Mouse (Mus musculus) embryonic facial prominence, embryonic 14.5 days (tissue): Measurements from ENCODE around the gene Rrp12. TPM values are rescaled to one million over a fixed set of nuclear protein-coding genes. Genes with fewer than 3 reads are reported as not detected.
A peak's percentile ranks its signal among the peaks of the same experiment; 100 is the strongest.

Source experiments
- ATAC-seq: fragments of 200-750 bp; cut with Nextera tagmentation; 2 replicates; pipeline ENCODE4 v1.8.0; 2017; ENCODE audit warnings: low read depth, moderate number of reproducible peaks, moderate TSS enrichment
- DNase-seq: peaks from one replicate; pipeline ENCODE4 v3.0.0-alpha.2; 2015; ENCODE audit warnings: low spot score
- H3K27ac ChIP-seq: fragments of 300-500 bp; sonication (generic); replicated peaks from 2 replicates; pipeline ENCODE4 v1.5.1; 2014; ENCODE audit warnings: low read depth, mild to moderate bottlenecking, low read length, moderate library complexity
- H3K27me3 ChIP-seq: fragments of 300-500 bp; sonication (generic); replicated peaks from 2 replicates; pipeline ENCODE4 v1.6.1; 2014; ENCODE audit warnings: low read length; ENCODE audit not compliant: control insufficient read depth, insufficient read depth
- H3K36me3 ChIP-seq: fragments of 300-500 bp; sonication (generic); 2 replicates; pipeline ENCODE4 v1.6.1; 2014; ENCODE audit warnings: low read length, mixed read lengths; ENCODE audit not compliant: control insufficient read depth, insufficient read depth
- H3K4me1 ChIP-seq: fragments of 300-500 bp; sonication (generic); 2 replicates; pipeline ENCODE4 v1.6.1; 2014; ENCODE audit warnings: antibody characterized with exemption, low read length; ENCODE audit not compliant: control insufficient read depth, insufficient read depth
- H3K4me2 ChIP-seq: fragments of 300-500 bp; sonication (generic); 2 replicates; pipeline ENCODE4 v1.6.1; 2014; ENCODE audit warnings: low read depth, mild to moderate bottlenecking, low read length, moderate library complexity, mixed read lengths
- H3K4me3 ChIP-seq: fragments of 300-500 bp; sonication (generic); 2 replicates; pipeline ENCODE4 v1.5.1; 2014; ENCODE audit warnings: low read depth, mild to moderate bottlenecking, low read length
- H3K9ac ChIP-seq: fragments of 300-500 bp; sonication (generic); 2 replicates; pipeline ENCODE4 v1.6.1; 2014; ENCODE audit warnings: low read depth, mild to moderate bottlenecking, low read length, moderate library complexity, mixed read lengths
- H3K9me3 ChIP-seq: fragments of 300-500 bp; sonication (generic); 2 replicates; pipeline ENCODE4 v1.6.1; 2016; ENCODE audit warnings: low read length; ENCODE audit not compliant: control insufficient read depth
- WGBS: fragments of 180-500 bp; shearing (Covaris S2); extraction: QIAGEN DNeasy Blood & Tissue Kit; methylation state at CpG from one replicate; pipeline ENCODE4 v1.1.7; 2014; 5-methylcytosine and 5-hydroxymethylcytosine counted together
- polyA plus RNA-seq: library from polyadenylated mRNA; unstranded; fragments of >200 nt; fragmentation: Nextera tagmentation; extraction: Ambion mirVana; gene quantifications from 2 replicates; pipeline ENCODE4 v1.2.1, GENCODE M21; 2014

Rrp12 gene
- polyA plus RNA-seq, 1 experiment from 2014 or later, result 13.8 TPM

- ATAC-seq (no peak), DNase-seq (no peak)
- no peak overlapping the region for H3K27ac ChIP-seq
These were observed 57.2 kb downstream of the Rrp12 start for GRCm38 (mm10) chr19:41838808-41839207.

GRCm38 (mm10) chr19:41837917-41838261 lies 58.1 kb downstream of the Rrp12 start:
- Histone ChIP-seq H3K27ac (no peak overlapping the region), H3K36me3 (no peaks in the 10 kb centered on the region), H3K4me3 (no peak overlapping the region), H3K27me3 (0 out of 2 replicates have a peak, but pooled peaks cover under 1% of the 10 kb centered on the region), H3K9ac (no peak overlapping the region), H3K9me3 (no peaks in the 10 kb centered on the region), H3K4me1 (no peaks in the 10 kb centered on the region), H3K4me2 (no peak overlapping the region)
- 59% methylated on average over 4 of the region's 4 CpGs for WGBS
- no peak for ATAC-seq
- no peak for DNase-seq

More at GRCm38 (mm10) chr19:41838808-41839207, 57.2 kb downstream of the Rrp12 start:
- Histone ChIP-seq H3K4me3 (no peak overlapping the region), H3K9me3 (no peaks in the 10 kb centered on the region), H3K9ac (no peak overlapping the region), H3K27me3 (no peaks in the 10 kb centered on the region), H3K4me2 (no peak overlapping the region), H3K36me3 (no peaks in the 10 kb centered on the region), H3K4me1 (no peaks in the 10 kb centered on the region)
- 71% methylated on average over 6 of the region's 6 CpGs for WGBS

- ATAC-seq, result no peak
- no peak overlapping the region for H3K4me2 ChIP-seq
- no peaks in the 10 kb centered on the region for H3K9me3 ChIP-seq
- WGBS, result 67% methylated on average over 9 of the region's 9 CpGs
- no peak overlapping the region for H3K9ac ChIP-seq
- no peaks in the 10 kb centered on the region for H3K36me3 ChIP-seq
- H3K27me3 ChIP-seq, result 0 out of 2 replicates have a peak, but pooled peaks cover 6% of the 10 kb centered on the region
- no peak overlapping the region for H3K4me3 ChIP-seq
- DNase-seq, result no peak
- H3K27ac ChIP-seq, result no peak overlapping the region
- H3K4me1 ChIP-seq, result no peaks in the 10 kb centered on the region
These were observed 58.6 kb downstream of the Rrp12 start for GRCm38 (mm10) chr19:41837194-41837916.

- no peak overlapping the region for H3K4me3 ChIP-seq
- no peak overlapping the region for H3K27ac ChIP-seq
- no peaks in the 10 kb centered on the region for H3K36me3 ChIP-seq
- peaks cover 3% of the 10 kb centered on the region; the same call in 1 of the 2 replicates for H3K4me1 ChIP-seq
- ATAC-seq, result no peak
- peaks cover 12% of the 10 kb centered on the region for H3K27me3 ChIP-seq
- no peak overlapping the region for H3K4me2 ChIP-seq
- 57% methylated on average over 3 of the region's 3 CpGs for WGBS
- no peak for DNase-seq
- H3K9ac ChIP-seq, result no peak overlapping the region
- no peaks in the 10 kb centered on the region for H3K9me3 ChIP-seq
These were observed 59.3 kb downstream of the Rrp12 start for GRCm38 (mm10) chr19:41836719-41837118.

- peaks cover 9% of the 10 kb centered on the region; the same call in 1 of the 2 replicates for H3K4me1 ChIP-seq
- H3K27ac ChIP-seq, result no peak overlapping the region; the same call in 1 of the 2 replicates
- no peaks in the 10 kb centered on the region for H3K9me3 ChIP-seq
- peaks cover 21% of the 10 kb centered on the region for H3K27me3 ChIP-seq
- peak overlapping the region; percentile 39; the same call in 1 of the 2 replicates for H3K4me2 ChIP-seq
- H3K4me3 ChIP-seq, result no peak overlapping the region
- 6% methylated on average over 6 of the region's 6 CpGs for WGBS
- H3K9ac ChIP-seq, result no peak overlapping the region
- H3K36me3 ChIP-seq, result no peaks in the 10 kb centered on the region
- DNase-seq (no peak), ATAC-seq (peak; percentile 50; the same call in 1 of the 2 replicates)
These were observed 60.2 kb downstream of the Rrp12 start for GRCm38 (mm10) chr19:41835816-41836215.

GRCm38 (mm10) chr19:41835407-41835806 lies 60.6 kb downstream of the Rrp12 start:
- peaks cover 24% of the 10 kb centered on the region for H3K27me3 ChIP-seq
- no peak overlapping the region for H3K9ac ChIP-seq
- no peaks in the 10 kb centered on the region for H3K9me3 ChIP-seq
- peak overlapping the region; percentile 39; the same call in 1 of the 2 replicates for H3K4me2 ChIP-seq
- ATAC-seq (no peak), DNase-seq (no peak)
- H3K27ac ChIP-seq, result no peak overlapping the region
- peaks cover 9% of the 10 kb centered on the region; the same call in 1 of the 2 replicates for H3K4me1 ChIP-seq
- 55% methylated on average over 6 of the region's 6 CpGs for WGBS
- no peak overlapping the region for H3K4me3 ChIP-seq
- no peaks in the 10 kb centered on the region for H3K36me3 ChIP-seq

- no peaks in the 10 kb centered on the region for H3K36me3 ChIP-seq
- H3K27ac ChIP-seq, result no peak overlapping the region
- no peaks in the 10 kb centered on the region for H3K9me3 ChIP-seq
- H3K4me1 ChIP-seq, result peaks cover 9% of the 10 kb centered on the region; the same call in 1 of the 2 replicates
- ATAC-seq (no peak), DNase-seq (no peak)
- H3K4me3 ChIP-seq, result no peak overlapping the region
- 69% methylated on average over 13 of the region's 13 CpGs for WGBS
- H3K4me2 ChIP-seq, result no peak overlapping the region; the same call in 1 of the 2 replicates
- peaks cover 24% of the 10 kb centered on the region for H3K27me3 ChIP-seq
- no peak overlapping the region for H3K9ac ChIP-seq
These were observed 63.3 kb downstream of the Rrp12 start for GRCm38 (mm10) chr19:41832501-41833201.

GRCm38 (mm10) chr19:41831718-41832391 lies 64.1 kb downstream of the Rrp12 start:
- no peaks in the 10 kb centered on the region for H3K36me3 ChIP-seq
- DNase-seq (peak; percentile 53), ATAC-seq (no peak)
- H3K4me1 ChIP-seq, result peaks cover 9% of the 10 kb centered on the region; the same call in 1 of the 2 replicates
- H3K9me3 ChIP-seq, result no peaks in the 10 kb centered on the region
- peak overlapping the region; percentile 74 for H3K9ac ChIP-seq
- no peak overlapping the region for H3K27ac ChIP-seq
- WGBS, result 9% methylated on average over 14 of the region's 14 CpGs
- H3K27me3 ChIP-seq, result peaks cover 24% of the 10 kb centered on the region
- H3K4me2 ChIP-seq, result peak overlapping the region; percentile 99
- H3K4me3 ChIP-seq, result peak overlapping the region; percentile 68
